Mouse (Mus musculus): ENCODE results near the gene Defb23. TPM values are rescaled to one million over a fixed set of nuclear protein-coding genes. Genes with fewer than 3 reads are reported as not detected.

Defb23 gene
- total RNA-seq (2014; fragmentation: Nextera tagmentation) (not detected in 2 replicates), total RNA-seq (2017) (not detected in 2 replicates)

- ATAC-seq (replicated peaks; ENCODE audit: poor library complexity, severe bottlenecking) = no peak
Observed at GRCm38 (mm10) chr2:152464570-152465150, at the start of gene Defb23. Gene Defb23, minus strand, starts transcription at chr2:152464620.

GRCm38 (mm10) chr2:152511592-152511991 is 47.2 kb upstream of the Defb23 start, which contains the start of gene Defb26:
Gene Defb26, minus strand, starts transcription at chr2:152511692.
- no peak for ATAC-seq (replicated peaks; ENCODE audit: poor library complexity, severe bottlenecking)

GRCm38 (mm10) chr2:152503950-152504349 is 39.5 kb upstream of the Defb23 start:
- no peak; the same call in 1 of the 2 replicates for ATAC-seq (replicated peaks; ENCODE audit: poor library complexity, severe bottlenecking)

- no peak for ATAC-seq (replicated peaks; ENCODE audit: poor library complexity, severe bottlenecking)
Observed at GRCm38 (mm10) chr2:152500863-152501229, 36.4 kb upstream of the Defb23 start.

- no peak for ATAC-seq (replicated peaks; ENCODE audit: poor library complexity, severe bottlenecking)
Observed at GRCm38 (mm10) chr2:152500204-152500862, 35.9 kb upstream of the Defb23 start.

DNA sequence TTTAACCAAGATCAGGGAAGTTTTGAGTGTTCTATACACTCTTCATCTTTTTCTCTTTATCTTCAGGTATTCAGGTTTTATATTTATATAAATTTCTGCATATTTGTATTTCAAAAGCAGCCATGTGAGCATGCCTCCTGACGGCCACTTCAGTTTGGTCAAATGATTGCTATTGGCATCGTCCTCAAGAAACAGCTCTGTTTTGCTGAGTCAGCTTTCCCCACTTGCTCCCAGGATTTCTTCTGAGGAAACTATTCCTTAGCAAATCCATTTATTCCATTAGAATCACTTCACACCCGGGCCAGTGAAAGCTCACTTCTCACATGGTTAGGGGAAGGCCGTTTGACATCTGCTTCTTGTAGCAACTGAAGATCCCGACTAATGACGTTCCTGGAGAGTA is 33.6 kb upstream of the Defb23 start:
- no peak for ATAC-seq (replicated peaks; ENCODE audit: poor library complexity, severe bottlenecking)

DNA sequence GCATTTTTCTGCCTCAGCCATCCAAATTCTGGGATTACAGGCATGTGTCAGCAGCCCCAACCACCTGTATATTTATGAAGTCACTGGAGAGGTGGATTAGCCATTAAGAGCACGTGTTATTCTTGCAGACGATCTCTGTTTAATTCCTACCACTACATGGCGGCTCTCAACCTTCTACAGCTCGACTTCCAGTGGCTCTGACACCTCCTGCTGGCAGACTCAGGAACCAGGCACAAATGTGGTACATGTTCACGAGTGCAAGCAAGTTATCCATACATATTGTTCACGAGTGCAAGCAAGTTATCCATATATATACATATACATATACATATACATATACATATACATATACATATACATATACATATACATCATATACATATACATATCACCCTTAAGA is 28.7 kb upstream of the Defb23 start:
- no peak for ATAC-seq (replicated peaks; ENCODE audit: poor library complexity, severe bottlenecking)

DNA sequence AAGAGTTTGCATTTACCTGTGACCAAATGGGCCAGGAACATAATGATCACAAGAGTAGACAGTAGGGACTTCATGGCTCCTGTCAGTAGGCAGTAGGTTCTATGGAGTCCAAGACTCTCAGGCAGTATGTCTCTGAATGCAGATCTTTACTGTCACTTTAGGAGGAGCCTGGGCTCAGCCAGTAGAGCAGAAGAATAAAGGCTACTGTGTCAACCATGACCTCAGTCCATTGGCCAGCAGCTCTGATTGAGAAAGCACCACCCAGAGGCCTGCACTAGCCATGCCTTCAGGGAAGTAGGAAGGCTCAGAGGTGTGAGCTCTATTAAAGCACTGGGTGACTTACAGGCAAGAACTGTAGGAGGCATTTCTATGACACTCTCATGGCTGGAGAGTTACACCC is 25.6 kb upstream of the Defb23 start, which contains the start of gene Defb22:
Gene Defb22, minus strand, starts transcription at position 101 of the 400 bp plus-strand sequence.
- no peak for ATAC-seq (replicated peaks; ENCODE audit: poor library complexity, severe bottlenecking)

- no peak for ATAC-seq (replicated peaks; ENCODE audit: poor library complexity, severe bottlenecking)
Observed at GRCm38 (mm10) chr2:152487024-152487423, 22.6 kb upstream of the Defb23 start.

- no peak for ATAC-seq (replicated peaks; ENCODE audit: poor library complexity, severe bottlenecking)
Observed at GRCm38 (mm10) chr2:152481726-152482125, 17.3 kb upstream of the Defb23 start.

DNA sequence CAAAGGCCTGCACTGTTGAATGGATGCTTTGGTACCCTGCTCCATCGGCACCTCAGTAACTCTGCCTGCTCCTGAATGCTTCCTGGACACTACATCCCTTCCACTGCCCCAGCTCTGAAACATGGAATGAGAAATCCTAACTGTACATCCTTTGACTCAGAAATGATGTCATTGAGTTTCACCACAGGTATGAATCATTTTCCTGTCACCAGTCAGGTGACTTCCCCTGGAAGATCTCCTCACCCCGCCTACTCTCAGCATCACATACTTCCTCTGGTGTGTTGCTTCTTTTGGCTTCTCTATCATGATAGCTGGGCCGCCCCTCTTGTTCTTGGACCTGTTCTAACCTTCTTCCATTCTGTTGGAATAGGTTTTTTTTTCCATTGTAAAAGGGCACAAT is 16.5 kb upstream of the Defb23 start:
- peak; percentile 56 for ATAC-seq (replicated peaks; ENCODE audit: poor library complexity, severe bottlenecking)

DNA sequence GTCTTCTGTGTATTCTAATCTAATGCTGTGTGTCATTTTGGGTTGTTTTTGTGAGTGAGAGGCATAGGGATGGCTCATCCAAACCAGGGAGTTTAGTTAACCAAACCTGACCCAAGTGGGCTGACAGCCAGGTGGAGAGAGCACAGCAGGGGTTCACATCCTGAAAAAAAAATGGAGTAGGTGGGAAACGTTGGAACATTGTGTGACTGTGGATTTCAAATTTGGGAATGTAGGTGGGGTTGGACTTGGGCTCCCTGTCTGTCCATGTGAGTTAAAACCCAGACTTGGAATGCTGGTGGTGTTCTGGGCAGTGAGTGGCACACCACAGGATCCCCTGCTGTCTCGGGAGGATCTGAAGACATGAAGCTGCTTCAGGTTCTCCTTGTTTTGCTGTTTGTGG is 12.3 kb upstream of the Defb23 start, which contains the start of gene Defb20:
Gene Defb20, plus strand, starts transcription at position 301 of the 400 bp plus-strand sequence.
- no peak for ATAC-seq (replicated peaks; ENCODE audit: poor library complexity, severe bottlenecking)

DNA sequence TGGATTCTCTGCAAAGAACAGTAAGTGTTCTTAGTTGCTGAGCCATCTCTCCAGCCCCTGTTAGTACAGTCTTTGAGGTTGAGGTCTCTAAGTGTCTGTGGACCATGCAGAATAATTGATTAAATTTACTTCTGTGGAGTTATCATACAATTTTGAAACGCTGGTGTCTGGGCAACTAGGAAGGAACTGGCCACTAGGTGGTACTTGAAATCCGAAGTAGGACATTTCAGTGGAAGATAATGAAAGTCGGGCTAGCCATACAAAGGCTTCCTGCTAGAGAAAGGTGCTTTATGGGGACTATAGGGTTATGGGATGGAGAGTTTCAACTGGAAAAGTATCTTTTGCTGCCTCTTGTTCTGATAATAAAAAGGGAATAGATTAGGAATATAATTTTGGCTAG is 8.0 kb upstream of the Defb23 start:
- no peak for ATAC-seq (replicated peaks; ENCODE audit: poor library complexity, severe bottlenecking)

DNA sequence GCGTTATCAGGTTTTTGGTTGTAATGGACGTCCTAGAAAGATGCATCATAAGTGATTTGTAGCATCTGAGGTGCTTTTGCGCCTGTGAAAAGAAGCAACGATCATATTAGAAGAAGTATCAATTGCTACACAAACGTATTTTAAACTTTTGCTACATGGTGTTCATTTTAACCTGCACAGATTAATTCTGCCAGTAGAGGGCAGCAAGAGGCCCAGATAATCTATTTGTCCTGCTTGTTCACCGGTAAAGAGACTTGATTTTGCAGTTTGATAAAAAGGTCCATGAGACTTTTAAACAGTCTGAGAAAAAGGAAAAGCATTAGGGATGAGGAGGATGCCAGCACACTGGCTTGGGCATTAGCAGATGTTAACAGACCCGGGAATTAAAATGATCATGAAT is 6.6 kb upstream of the Defb23 start:
- peak; percentile 44; the same call in 1 of the 2 replicates for ATAC-seq (replicated peaks; ENCODE audit: poor library complexity, severe bottlenecking)

GRCm38 (mm10) chr2:152459241-152459640 is 5.2 kb downstream of the Defb23 start:
- ATAC-seq (replicated peaks; ENCODE audit: poor library complexity, severe bottlenecking) = no peak

- ATAC-seq (replicated peaks; ENCODE audit: poor library complexity, severe bottlenecking) = no peak; the same call in 1 of the 2 replicates
Observed at GRCm38 (mm10) chr2:152452101-152452781, 12.2 kb downstream of the Defb23 start.

GRCm38 (mm10) chr2:152450241-152450640 is 14.2 kb downstream of the Defb23 start:
- peak; percentile 70 for ATAC-seq (replicated peaks; ENCODE audit: poor library complexity, severe bottlenecking)

DNA sequence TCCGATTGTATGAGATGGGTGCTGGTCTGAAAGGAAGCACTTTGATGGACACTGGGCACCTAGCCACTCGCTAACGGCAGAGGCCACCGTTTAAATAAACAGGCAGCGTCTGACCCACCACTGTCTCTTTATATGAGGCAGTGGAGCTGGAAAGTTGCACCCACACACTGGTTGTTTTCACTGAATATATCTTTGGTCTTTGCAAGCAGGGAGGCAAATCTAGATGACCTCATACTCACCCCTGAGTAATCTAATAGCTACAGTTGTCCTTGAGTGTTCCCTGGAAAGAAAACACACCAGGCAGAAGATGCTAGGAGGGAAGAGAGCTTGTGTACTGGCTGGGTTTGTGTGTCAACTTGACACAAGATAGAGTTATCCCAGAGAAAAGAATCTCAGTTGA is 17.0 kb downstream of the Defb23 start:
- ATAC-seq (replicated peaks; ENCODE audit: poor library complexity, severe bottlenecking) = no peak

DNA sequence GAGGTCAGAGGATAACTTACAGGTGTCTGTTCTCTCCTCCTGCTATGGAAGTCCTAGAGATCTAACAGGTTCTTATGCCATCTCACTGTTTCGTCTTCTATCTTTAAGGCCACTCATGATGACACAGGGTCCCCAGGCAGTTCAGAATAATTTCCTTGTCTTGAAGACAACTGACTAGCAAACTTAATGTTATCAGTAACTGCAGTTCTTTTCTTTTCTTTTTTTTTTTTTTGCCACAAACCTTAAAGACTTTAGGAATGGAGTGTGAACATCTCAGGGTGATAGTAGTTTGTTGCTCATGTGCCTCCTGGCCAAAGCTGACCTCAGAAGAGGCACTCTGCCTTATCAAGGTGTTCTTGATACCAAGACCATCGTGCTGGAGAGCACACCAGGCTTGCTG is 17.8 kb downstream of the Defb23 start:
- no peak for ATAC-seq (replicated peaks; ENCODE audit: poor library complexity, severe bottlenecking)

DNA sequence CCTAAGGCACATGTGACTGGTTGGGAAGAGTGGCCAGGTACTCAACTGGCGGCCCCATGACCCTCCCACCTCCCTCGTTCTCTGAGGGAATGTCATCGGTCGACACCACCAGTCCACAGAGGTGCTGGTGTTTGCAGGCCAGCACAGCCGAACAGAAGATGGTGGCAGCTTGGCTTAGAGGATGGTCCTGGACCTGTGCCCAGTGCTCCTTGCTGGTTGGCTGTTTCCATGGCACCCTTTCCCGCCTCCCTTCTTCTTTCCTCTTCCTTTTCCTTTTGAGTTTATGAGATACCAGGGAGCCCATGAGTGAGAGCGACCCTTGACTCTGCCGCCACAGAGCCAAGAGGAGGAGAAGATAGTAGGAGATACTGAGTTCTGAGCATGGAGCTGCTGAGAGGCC is 21.1 kb downstream of the Defb23 start:
- no peak for ATAC-seq (replicated peaks; ENCODE audit: poor library complexity, severe bottlenecking)

- ATAC-seq (replicated peaks; ENCODE audit: poor library complexity, severe bottlenecking) = no peak
Observed at GRCm38 (mm10) chr2:152442322-152442721, 22.1 kb downstream of the Defb23 start.
